11 mouse cellular contexts compared by ENCODE assay signal in the genomic region with DNA sequence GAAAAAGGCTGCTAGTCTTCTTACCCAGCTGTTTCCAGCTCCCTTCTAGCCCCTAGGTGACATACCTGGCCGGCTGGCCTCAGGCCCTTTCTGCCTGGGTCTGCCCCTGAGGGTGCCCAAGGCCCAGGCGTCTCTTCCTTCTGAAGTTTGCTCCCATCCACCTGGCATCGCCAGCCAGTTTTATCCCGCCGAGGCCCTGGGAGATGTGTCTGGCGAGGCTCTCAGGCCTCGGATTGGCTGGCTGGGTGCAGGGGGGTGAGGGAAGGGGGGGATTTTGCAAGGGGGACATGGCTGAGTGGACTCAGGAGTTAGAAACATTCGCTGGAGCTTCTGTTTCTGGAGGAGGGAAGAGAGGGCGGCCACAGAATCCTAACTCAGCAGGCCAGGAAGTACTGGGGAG. TPM values are rescaled to one million over a fixed set of nuclear protein-coding genes. Genes with fewer than 3 reads are reported as not detected.
DNase-seq lines count a peak whose midpoint lies in the region; ATAC-seq and TF ChIP-seq lines count a peak whose summit lies in the region.
"Had no signal": no experiment of that assay in that cellular context is flagged by ENCODE, and none has a peak within 500 bp of the region (broad histone marks: within the 10 kb centered on the region; RNA-seq: fewer than 3 reads in every experiment).

Pax8 (minus strand) TSS at position 180 of the 400 bp plus-strand sequence.

- H3K4me3 ChIP-seq in forebrain, embryonic 11.5 days (ENCODE audit: low read depth, low read length): peak within 1 kb of the TSS; percentile 24; the same call in 1 of the 2 replicates
- H3K4me3 ChIP-seq in forebrain, embryonic 16.5 days (replicated peaks; ENCODE audit: low read length): no peak within 1 kb of the TSS
- peak within 1 kb of the TSS; percentile 40 for H3K4me3 ChIP-seq in hindbrain, postnatal 0 days (ENCODE audit: low read length)
- peak within 1 kb of the TSS; percentile 39 for H3K4me3 ChIP-seq in midbrain, embryonic 12.5 days
- H3K4me3 ChIP-seq in cerebellum, adult 2 months (replicated peaks; ENCODE audit: insufficient read depth, low read depth, low read length): no peak within 1 kb of the TSS
- H3K4me3 ChIP-seq: layer of hippocampus, adult 2 months had no signal

- 16% methylated on average over 9 of the region's 9 CpGs for WGBS in forebrain, embryonic 11.5 days
- WGBS in forebrain, embryonic 16.5 days: 25% methylated on average over 9 of the region's 9 CpGs
- WGBS in hindbrain, postnatal 0 days: 42% methylated on average over 9 of the region's 9 CpGs
- WGBS in midbrain, embryonic 12.5 days: 7% methylated on average over 9 of the region's 9 CpGs
- WGBS in cerebellum, adult 2 months: 39% methylated on average over 9 of the region's 9 CpGs

- TF ChIP-seq POLR2A in cerebellum, adult 2 months (IDR thresholded peaks at IDR 0.05; ENCODE audit: borderline replicate concordance, insufficient read depth, low read length): no peak

- peaks cover 3% of the 10 kb centered on the region; the same call in 1 of the 2 replicates for H3K4me1 ChIP-seq in forebrain, embryonic 11.5 days (replicated peaks; ENCODE audit: control insufficient read depth, insufficient read depth, low read length)
- peaks cover 12% of the 10 kb centered on the region for H3K4me1 ChIP-seq in forebrain, embryonic 16.5 days (replicated peaks; ENCODE audit: control insufficient read depth, insufficient read depth, low read length)
- H3K4me1 ChIP-seq in hindbrain, postnatal 0 days (ENCODE audit: insufficient read depth, low read length): peaks cover 12% of the 10 kb centered on the region
- peaks cover 14% of the 10 kb centered on the region for H3K4me1 ChIP-seq in midbrain, embryonic 12.5 days
- no peaks in the 10 kb centered on the region for H3K4me1 ChIP-seq in cerebellum, adult 2 months (ENCODE audit: control insufficient read depth, insufficient read depth, low read length)

- no peak within 1 kb of the TSS; the same call in 1 of the 2 replicates for H3K9ac ChIP-seq in forebrain, embryonic 11.5 days (ENCODE audit: low read length)
- H3K9ac ChIP-seq in forebrain, embryonic 16.5 days (replicated peaks; ENCODE audit: low read depth, low read length): no peak within 1 kb of the TSS
- peak within 1 kb of the TSS; percentile 38 for H3K9ac ChIP-seq in hindbrain, postnatal 0 days (replicated peaks; ENCODE audit: low read length)
- H3K9ac ChIP-seq in midbrain, embryonic 12.5 days (replicated peaks): peak within 1 kb of the TSS; percentile 51; the same call in 1 of the 2 replicates
- H3K9ac ChIP-seq: lung, embryonic 14.5 days had no signal

- no peaks in the 10 kb centered on the region for H3K36me3 ChIP-seq in forebrain, embryonic 11.5 days (ENCODE audit: control insufficient read depth, insufficient read depth, low read length)
- H3K36me3 ChIP-seq in forebrain, embryonic 16.5 days (ENCODE audit: control insufficient read depth, insufficient read depth): no peaks in the 10 kb centered on the region
- H3K36me3 ChIP-seq in hindbrain, postnatal 0 days (ENCODE audit: insufficient read depth, low read length): no peaks in the 10 kb centered on the region
- H3K36me3 ChIP-seq in midbrain, embryonic 12.5 days: no peaks in the 10 kb centered on the region

- H3K27ac ChIP-seq in forebrain, embryonic 11.5 days (ENCODE audit: low read depth, low read length): no peak within 1 kb of the TSS
- H3K27ac ChIP-seq in forebrain, embryonic 16.5 days (ENCODE audit: low read length): no peak within 1 kb of the TSS
- peak within 1 kb of the TSS; percentile 32; the same call in 1 of the 2 replicates for H3K27ac ChIP-seq in hindbrain, postnatal 0 days
- H3K27ac ChIP-seq in midbrain, embryonic 12.5 days (replicated peaks): no peak within 1 kb of the TSS
- H3K27ac ChIP-seq in cerebellum, adult 2 months (ENCODE audit: insufficient read depth, low read length): no peak within 1 kb of the TSS
- H3K27ac ChIP-seq: layer of hippocampus, adult 2 months had no signal

- ATAC-seq in forebrain, embryonic 11.5 days (replicated peaks; ENCODE audit: low FRiP score): no peak
- ATAC-seq in forebrain, embryonic 16.5 days: no peak
- peak; percentile 67 for ATAC-seq in hindbrain, postnatal 0 days
- ATAC-seq in midbrain, embryonic 12.5 days (ENCODE audit: low FRiP score, low read depth): no peak

- no peak for TF ChIP-seq CTCF in hindbrain, postnatal 0 days (IDR thresholded peaks at IDR 0.05; ENCODE audit: low read depth)
- no peak for TF ChIP-seq CTCF in cerebellum, adult 2 months (IDR thresholded peaks at IDR 0.05; ENCODE audit: borderline replicate concordance, insufficient read depth, low read depth, low read length)

- H3K9me3 ChIP-seq in forebrain, embryonic 11.5 days (ENCODE audit: control insufficient read depth, low read length): no peaks in the 10 kb centered on the region
- no peaks in the 10 kb centered on the region for H3K9me3 ChIP-seq in forebrain, embryonic 16.5 days (ENCODE audit: control insufficient read depth, low read length)
- H3K9me3 ChIP-seq in hindbrain, postnatal 0 days (ENCODE audit: low read length): no peaks in the 10 kb centered on the region
- no peaks in the 10 kb centered on the region for H3K9me3 ChIP-seq in midbrain, embryonic 12.5 days

- peaks cover 53% of the 10 kb centered on the region for H3K27me3 ChIP-seq in forebrain, embryonic 11.5 days (ENCODE audit: control insufficient read depth, insufficient read depth, low read length)
- H3K27me3 ChIP-seq in forebrain, embryonic 16.5 days (replicated peaks; ENCODE audit: control insufficient read depth, insufficient read depth, low read length): peaks cover 48% of the 10 kb centered on the region
- H3K27me3 ChIP-seq in hindbrain, postnatal 0 days (ENCODE audit: insufficient read depth, low read length): peaks cover 30% of the 10 kb centered on the region
- peaks cover 73% of the 10 kb centered on the region for H3K27me3 ChIP-seq in midbrain, embryonic 12.5 days
- H3K27me3 ChIP-seq in cerebellum, adult 2 months (ENCODE audit: control insufficient read depth, insufficient read depth, low read length): peaks cover 3% of the 10 kb centered on the region; the same call in 1 of the 2 replicates

- H3K4me2 ChIP-seq in forebrain, embryonic 11.5 days (ENCODE audit: low read depth, low read length, severe bottlenecking): peak within 1 kb of the TSS; percentile 44
- H3K4me2 ChIP-seq in forebrain, embryonic 16.5 days (ENCODE audit: low read length): no peak within 1 kb of the TSS
- peak within 1 kb of the TSS; percentile 62 for H3K4me2 ChIP-seq in hindbrain, postnatal 0 days (ENCODE audit: low read depth, low read length)
- peak within 1 kb of the TSS; percentile 58 for H3K4me2 ChIP-seq in midbrain, embryonic 12.5 days (replicated peaks)

- no peak for DNase-seq in forebrain, embryonic 11.5 days (ENCODE audit: low spot score)
- DNase-seq in Muller cell, postnatal 12 days (ENCODE audit: inconsistent ontology term): peak; percentile 38
- peak; percentile 42 for DNase-seq in hindbrain, postnatal 0 days (ENCODE audit: low spot score)
- DNase-seq in gastrocnemius, postnatal 10 days: no peak
- DNase-seq in adrenal gland, postnatal 10 days: no peak
- no peak for DNase-seq in cerebellum, adult 2 months
- DNase-seq: lung, embryonic 14.5 days; thymus, postnatal 4 days had no signal

RNA-seq across cellular contexts. Expression of gene Pax8, which starts in this region (rescaled TPM):
- 0.75 and 0.79 TPM in 2 replicates for polyA plus RNA-seq in forebrain, embryonic 11.5 days (2014; fragmentation: Nextera tagmentation; extraction: Ambion mirVana)
- polyA plus RNA-seq in forebrain, embryonic 16.5 days (2015; fragmentation: Nextera tagmentation; extraction: Ambion mirVana): 0.57 and 0.82 TPM in 2 replicates
- 32.0 and 44.4 TPM in 2 replicates for total RNA-seq in hindbrain, postnatal 0 days (2014; rRNA removed)
- 14.8 and 16.3 TPM in 2 replicates for polyA plus RNA-seq in hindbrain, postnatal 0 days (2015; fragmentation: Nextera tagmentation; extraction: Ambion mirVana)
- polyA plus RNA-seq in midbrain, embryonic 12.5 days (2016; fragmentation: Nextera tagmentation; extraction: Ambion mirVana): 2.8 and 4.7 TPM in 2 replicates
- not detected for total RNA-seq in gastrocnemius, postnatal 10 days (2021)
- total RNA-seq in adrenal gland, postnatal 10 days (2021): not detected
- 2.9 and 3.6 TPM in 2 replicates for polyA plus RNA-seq in cerebellum, adult 2 months (2012; rRNA removed)
- total RNA-seq: layer of hippocampus, adult 2 months had no signal
- polyA plus RNA-seq: lung, embryonic 14.5 days had no signal

Comparison
In these comparisons a context has a peak if more than half of its experiments do, and no peak if none do; other contexts are left out.
1. RNA of gene Pax8 (total RNA-seq): 32.0 to 44.4 TPM in hindbrain, postnatal 0 days; not detected in adrenal gland, postnatal 10 days and not detected in gastrocnemius, postnatal 10 days; every median in the first group is over 10 times any median in the second.
2. H3K4me3 ChIP-seq: peak in forebrain, embryonic 11.5 days (single experiment), hindbrain, postnatal 0 days (single experiment) and midbrain, embryonic 12.5 days (single experiment); none in forebrain, embryonic 16.5 days (single experiment) and cerebellum, adult 2 months (single experiment).
3. DNase-seq: peak in Muller cell, postnatal 12 days (single experiment) and hindbrain, postnatal 0 days (single experiment); none in forebrain, embryonic 11.5 days (single experiment), gastrocnemius, postnatal 10 days (single experiment), adrenal gland, postnatal 10 days (single experiment) and cerebellum, adult 2 months (0 of 2).
4. H3K9ac ChIP-seq: peak in hindbrain, postnatal 0 days (single experiment) and midbrain, embryonic 12.5 days (single experiment); none in forebrain, embryonic 11.5 days (single experiment) and forebrain, embryonic 16.5 days (single experiment).